Mouse (Mus musculus): Measurements from ENCODE around the gene 6430548M08Rik. TPM values are rescaled to one million over a fixed set of nuclear protein-coding genes. Genes with fewer than 3 reads are reported as not detected.

Gene 6430548M08Rik
- total and polyA plus RNA-seq, 2 experiments from 2014 or later, result 33.9 to 66.1 TPM

GRCm38 (mm10) chr8:120124261-120124660 lies 10.3 kb downstream of the 6430548M08Rik start:
- H3K27ac ChIP-seq, result peak overlapping the region; percentile 33; the same call in 1 of the 2 replicates

GRCm38 (mm10) chr8:120124836-120125389 lies 11.0 kb downstream of the 6430548M08Rik start:
- ATAC-seq (peak; percentile 89), DNase-seq (ENCODE audit: low spot score) (peak; percentile 72)
- peak overlapping the region; percentile 33; the same call in 1 of the 2 replicates for H3K27ac ChIP-seq
- no peak overlapping the region for H3K9ac ChIP-seq (replicated peaks; ENCODE audit: low read length)
- peaks cover 11% of the 10 kb centered on the region; the same call in 1 of the 2 replicates for H3K4me1 ChIP-seq (ENCODE audit: insufficient read depth, low read length)
- no peak for TF ChIP-seq CTCF (IDR thresholded peaks at IDR 0.05; ENCODE audit: low read depth)
- H3K27me3 ChIP-seq (ENCODE audit: insufficient read depth, low read length), result no peaks in the 10 kb centered on the region
- H3K4me2 ChIP-seq (ENCODE audit: low read depth, low read length), result no peak overlapping the region
- 34% methylated on average over 7 of the region's 7 CpGs for WGBS
- H3K9me3 ChIP-seq (ENCODE audit: low read length), result no peaks in the 10 kb centered on the region
- no peak overlapping the region for H3K4me3 ChIP-seq (ENCODE audit: low read length)
- no peaks in the 10 kb centered on the region for H3K36me3 ChIP-seq (ENCODE audit: insufficient read depth, low read length)

More at GRCm38 (mm10) chr8:120124261-120124660, 10.3 kb downstream of the 6430548M08Rik start:
- no peak for ATAC-seq
- no peak for TF ChIP-seq CTCF (IDR thresholded peaks at IDR 0.05; ENCODE audit: low read depth)
- H3K9me3 ChIP-seq (ENCODE audit: low read length), result no peaks in the 10 kb centered on the region
- 55% methylated on average over 6 of the region's 6 CpGs for WGBS
- no peaks in the 10 kb centered on the region for H3K27me3 ChIP-seq (ENCODE audit: insufficient read depth, low read length)
- no peak overlapping the region for H3K4me3 ChIP-seq (ENCODE audit: low read length)
- no peaks in the 10 kb centered on the region for H3K36me3 ChIP-seq (ENCODE audit: insufficient read depth, low read length)
- H3K9ac ChIP-seq (replicated peaks; ENCODE audit: low read length), result no peak overlapping the region
- H3K4me2 ChIP-seq (ENCODE audit: low read depth, low read length), result no peak overlapping the region
- peaks cover 11% of the 10 kb centered on the region; the same call in 1 of the 2 replicates for H3K4me1 ChIP-seq (ENCODE audit: insufficient read depth, low read length)
- DNase-seq (ENCODE audit: low spot score), result no peak

DNA sequence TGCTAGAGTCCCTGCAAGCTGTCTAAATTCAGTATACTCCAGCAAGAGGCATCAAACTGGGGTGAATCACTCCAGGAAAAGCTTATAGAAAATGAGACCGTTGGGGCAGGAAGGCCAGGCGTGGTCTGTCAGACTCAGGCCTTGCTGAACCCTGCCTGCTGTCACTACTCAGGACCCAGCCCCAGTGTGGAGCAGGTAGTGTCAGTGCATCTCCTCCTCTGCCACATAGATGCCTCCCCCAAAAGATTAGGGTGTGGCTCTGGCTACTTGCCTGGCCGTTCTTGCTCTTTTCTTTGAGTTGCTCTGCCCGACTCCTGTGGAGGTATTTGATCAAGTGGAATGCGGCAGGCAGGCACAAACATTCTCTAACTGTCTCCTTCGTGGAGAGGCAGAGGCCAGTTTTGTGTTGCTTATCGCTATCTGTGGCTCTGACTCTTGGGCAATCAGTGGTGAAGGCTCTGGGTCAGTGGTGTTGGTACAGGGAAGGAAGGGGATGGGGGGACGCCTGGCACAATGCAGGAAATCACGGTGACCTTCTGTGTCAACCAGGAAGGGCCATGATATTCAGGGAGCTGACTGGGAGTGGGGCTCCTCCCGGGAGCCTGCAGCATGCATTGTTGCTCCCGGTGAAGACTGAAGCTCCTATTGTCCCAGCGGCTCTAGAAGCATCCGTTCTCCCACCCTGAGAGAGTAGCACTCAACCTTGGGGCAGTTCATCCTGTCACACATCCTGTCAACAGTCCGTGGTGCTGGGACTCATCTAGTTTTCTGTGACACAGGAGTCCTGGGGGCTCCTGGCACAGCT lies 12.6 kb downstream of the 6430548M08Rik start:
- H3K9me3 ChIP-seq (ENCODE audit: low read length), result no peaks in the 10 kb centered on the region
- H3K9ac ChIP-seq (replicated peaks; ENCODE audit: low read length), result no peak overlapping the region; the same call in 1 of the 2 replicates
- ATAC-seq (no peak), DNase-seq (ENCODE audit: low spot score) (no peak)
- H3K27me3 ChIP-seq (ENCODE audit: insufficient read depth, low read length), result no peaks in the 10 kb centered on the region
- peaks cover 11% of the 10 kb centered on the region; the same call in 1 of the 2 replicates for H3K4me1 ChIP-seq (ENCODE audit: insufficient read depth, low read length)
- H3K36me3 ChIP-seq (ENCODE audit: insufficient read depth, low read length), result no peaks in the 10 kb centered on the region
- no peak overlapping the region for H3K4me2 ChIP-seq (ENCODE audit: low read depth, low read length)
- H3K4me3 ChIP-seq (ENCODE audit: low read length), result no peak overlapping the region
- H3K27ac ChIP-seq, result 0 out of 2 replicates have a peak overlapping the region, but pooled peaks have one; percentile 11
- no peak for TF ChIP-seq CTCF (IDR thresholded peaks at IDR 0.05; ENCODE audit: low read depth)
- WGBS, result 25% methylated on average over 14 of the region's 14 CpGs

- no peak overlapping the region for H3K27ac ChIP-seq
- no peaks in the 10 kb centered on the region for H3K36me3 ChIP-seq (ENCODE audit: insufficient read depth, low read length)
- H3K4me2 ChIP-seq (ENCODE audit: low read depth, low read length), result no peak overlapping the region
- H3K9ac ChIP-seq (replicated peaks; ENCODE audit: low read length), result no peak overlapping the region
- DNase-seq (ENCODE audit: low spot score) (peak; percentile 33), ATAC-seq (no peak)
- no peaks in the 10 kb centered on the region for H3K9me3 ChIP-seq (ENCODE audit: low read length)
- no peak for TF ChIP-seq CTCF (IDR thresholded peaks at IDR 0.05; ENCODE audit: low read depth)
- peaks cover 5% of the 10 kb centered on the region; the same call in 1 of the 2 replicates for H3K4me1 ChIP-seq (ENCODE audit: insufficient read depth, low read length)
- H3K27me3 ChIP-seq (ENCODE audit: insufficient read depth, low read length), result no peaks in the 10 kb centered on the region
- H3K4me3 ChIP-seq (ENCODE audit: low read length), result no peak overlapping the region
- WGBS, result 46% methylated on average over 4 of the region's 4 CpGs
Measured at GRCm38 (mm10) chr8:120129547-120129946, 15.6 kb downstream of the 6430548M08Rik start.

DNA sequence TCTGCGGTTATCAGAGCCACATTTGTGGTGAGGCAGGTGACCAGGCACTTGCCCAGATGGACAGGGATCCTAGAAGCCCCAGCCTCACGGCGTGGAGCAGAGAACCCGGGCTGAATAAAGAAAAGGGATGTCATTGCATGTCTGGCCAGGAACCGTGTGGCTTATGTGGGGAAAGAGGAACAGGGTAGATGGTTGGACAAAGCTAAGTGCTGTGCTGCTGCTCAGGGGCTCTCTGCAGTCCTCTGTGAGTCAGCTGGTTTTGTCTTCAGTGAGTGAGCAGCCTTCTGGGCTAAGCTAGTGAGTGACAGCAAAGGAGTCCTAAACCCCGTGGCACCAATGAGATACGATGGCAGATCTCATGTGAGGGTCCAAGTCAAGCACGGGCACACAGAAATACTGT lies 17.2 kb downstream of the 6430548M08Rik start:
- no peaks in the 10 kb centered on the region for H3K36me3 ChIP-seq (ENCODE audit: insufficient read depth, low read length)
- 84% methylated on average over 8 of the region's 8 CpGs for WGBS
- 0 out of 2 replicates have a peak, but pooled peaks cover 8% of the 10 kb centered on the region for H3K4me1 ChIP-seq (ENCODE audit: insufficient read depth, low read length)
- no peak; the same call in 1 of the 2 replicates for ATAC-seq
- TF ChIP-seq CTCF (IDR thresholded peaks at IDR 0.05; ENCODE audit: low read depth), result no peak
- no peak overlapping the region for H3K4me3 ChIP-seq (ENCODE audit: low read length)
- no peak overlapping the region for H3K9ac ChIP-seq (replicated peaks; ENCODE audit: low read length)
- no peak overlapping the region for H3K4me2 ChIP-seq (ENCODE audit: low read depth, low read length)
- no peaks in the 10 kb centered on the region for H3K27me3 ChIP-seq (ENCODE audit: insufficient read depth, low read length)
- DNase-seq (ENCODE audit: low spot score), result no peak
- no peak overlapping the region for H3K27ac ChIP-seq
- H3K9me3 ChIP-seq (ENCODE audit: low read length), result no peaks in the 10 kb centered on the region

DNA sequence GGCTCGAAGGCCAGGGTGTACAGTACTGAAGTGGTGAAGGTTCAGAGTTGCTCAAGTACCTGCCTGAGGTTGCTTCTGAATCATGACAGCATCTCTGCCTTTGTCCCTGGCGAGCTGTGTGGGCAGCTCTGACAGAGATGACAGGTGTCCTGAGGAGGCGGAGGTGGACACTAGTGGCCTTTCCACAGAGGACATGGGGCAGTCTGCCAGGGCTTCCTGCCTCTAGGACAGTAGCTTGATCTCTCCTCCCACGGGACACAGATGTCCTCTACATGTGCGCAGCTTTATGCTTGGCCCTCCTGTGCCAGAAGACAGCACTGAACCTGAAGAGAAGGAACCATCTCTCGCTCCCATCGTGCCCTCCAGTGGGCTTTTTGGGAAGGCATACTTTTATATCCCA lies 19.2 kb downstream of the 6430548M08Rik start:
- no peaks in the 10 kb centered on the region for H3K9me3 ChIP-seq (ENCODE audit: low read length)
- WGBS, result 77% methylated on average over 7 of the region's 7 CpGs
- H3K36me3 ChIP-seq (ENCODE audit: insufficient read depth, low read length), result no peaks in the 10 kb centered on the region
- TF ChIP-seq CTCF (IDR thresholded peaks at IDR 0.05; ENCODE audit: low read depth), result no peak
- H3K4me2 ChIP-seq (ENCODE audit: low read depth, low read length), result no peak overlapping the region
- H3K4me3 ChIP-seq (ENCODE audit: low read length), result no peak overlapping the region
- no peaks in the 10 kb centered on the region for H3K27me3 ChIP-seq (ENCODE audit: insufficient read depth, low read length)
- H3K9ac ChIP-seq (replicated peaks; ENCODE audit: low read length), result no peak overlapping the region
- DNase-seq (ENCODE audit: low spot score) (peak; percentile 1), ATAC-seq (no peak)
- H3K4me1 ChIP-seq (ENCODE audit: insufficient read depth, low read length), result 0 out of 2 replicates have a peak, but pooled peaks cover 9% of the 10 kb centered on the region
- H3K27ac ChIP-seq, result no peak overlapping the region

Data from hindbrain, postnatal 0 days (tissue).